8 mouse cellular contexts compared by ENCODE assay signal in the genomic region with DNA sequence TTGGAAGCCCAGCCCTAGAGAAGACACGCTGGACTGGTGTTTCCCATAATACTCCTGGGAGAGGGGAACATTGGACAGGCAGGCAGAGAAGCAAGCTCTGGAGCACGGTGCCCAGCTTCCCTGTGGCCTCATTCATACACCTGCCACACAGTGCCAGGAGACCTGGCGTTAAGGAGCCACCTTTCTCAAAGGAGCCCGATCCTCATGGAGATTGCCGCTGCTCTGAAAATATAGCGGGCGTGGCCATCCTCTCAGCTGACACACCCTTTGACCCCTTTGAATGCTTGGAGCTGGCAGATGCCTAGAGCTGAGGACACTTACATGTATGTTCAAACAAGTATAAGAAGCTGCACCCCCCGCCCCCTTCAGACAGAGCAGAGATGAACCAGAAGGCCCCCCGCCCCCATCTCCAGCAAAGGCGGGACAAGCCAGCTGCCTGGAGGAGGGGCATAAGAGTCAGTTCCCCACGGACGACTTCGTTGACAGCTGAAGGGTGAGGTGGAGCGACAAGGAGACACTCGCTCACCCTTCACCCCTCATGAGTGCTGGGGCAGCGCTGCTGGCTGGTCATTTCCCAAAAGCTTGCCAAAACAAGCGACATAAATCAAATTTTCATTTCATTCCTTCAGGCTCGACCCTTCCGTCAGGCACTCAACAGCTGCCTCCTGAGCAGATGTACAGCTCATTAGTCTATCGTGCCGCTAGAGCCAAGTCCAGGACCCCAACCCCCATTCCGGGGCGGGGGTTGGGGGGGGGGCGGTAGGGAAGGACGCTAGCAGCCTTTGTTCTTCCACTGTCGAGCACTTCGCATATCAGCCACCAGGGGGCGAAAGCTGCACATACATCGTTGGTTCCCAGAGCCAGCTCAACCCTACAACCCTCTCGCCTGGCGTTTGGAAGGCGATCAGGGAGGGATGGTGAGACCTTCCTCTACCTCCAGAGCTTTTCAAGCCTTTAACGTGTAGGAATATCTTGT. TPM values are rescaled to one million over a fixed set of nuclear protein-coding genes. Genes with fewer than 3 reads are reported as not detected.
DNase-seq lines count a peak whose midpoint lies in the region; ATAC-seq and TF ChIP-seq lines count a peak whose summit lies in the region.

No protein-coding gene starts in this region.

- intact Hi-C loops in heart, postnatal 25 days (cut with DNase I) = loop anchor here (5.0 to 10.0 kb wide), 3 partner anchors 65 to 947 kb away; no protein-coding TSS in a partner anchor

- H3K4me3 ChIP-seq in forebrain, embryonic 15.5 days = peak overlapping the region; percentile 52
- H3K4me3 ChIP-seq in liver, postnatal 0 days (ENCODE audit: low read depth, low read length) = peak overlapping the region; percentile 57
- peak overlapping the region; percentile 44 for H3K4me3 ChIP-seq in neural tube, embryonic 14.5 days (ENCODE audit: low read depth, low read length)
- peak overlapping the region; percentile 52 for H3K4me3 ChIP-seq in testis, adult 2 months (ENCODE audit: control insufficient read depth, low read depth, low read length)

- H3K9ac ChIP-seq in forebrain, embryonic 15.5 days (replicated peaks) = peak overlapping the region; percentile 74
- peak overlapping the region; percentile 51 for H3K9ac ChIP-seq in liver, postnatal 0 days (replicated peaks)
- peak overlapping the region; percentile 83 for H3K9ac ChIP-seq in neural tube, embryonic 14.5 days (replicated peaks; ENCODE audit: low read depth, low read length)

- peak overlapping the region; percentile 88 for H3K27ac ChIP-seq in forebrain, embryonic 15.5 days (replicated peaks)
- no peak overlapping the region for H3K27ac ChIP-seq in liver, postnatal 0 days (ENCODE audit: low read depth)
- H3K27ac ChIP-seq in neural tube, embryonic 14.5 days (ENCODE audit: low read depth, low read length) = peak overlapping the region; percentile 78
- no peak overlapping the region for H3K27ac ChIP-seq in testis, adult 2 months (ENCODE audit: control insufficient read depth, insufficient read depth, low read depth, low read length)

- H3K36me3 ChIP-seq in forebrain, embryonic 15.5 days = no peaks in the 10 kb centered on the region
- no peaks in the 10 kb centered on the region for H3K36me3 ChIP-seq in liver, postnatal 0 days (replicated peaks; ENCODE audit: insufficient read depth, low read length)
- H3K36me3 ChIP-seq in neural tube, embryonic 14.5 days (ENCODE audit: control insufficient read depth, insufficient read depth, low read length) = no peaks in the 10 kb centered on the region
- H3K36me3 ChIP-seq in testis, adult 2 months (ENCODE audit: control insufficient read depth, insufficient read depth, low read length) = no peaks in the 10 kb centered on the region

- H3K9me3 ChIP-seq in forebrain, embryonic 15.5 days = no peaks in the 10 kb centered on the region
- H3K9me3 ChIP-seq in liver, postnatal 0 days (ENCODE audit: low read length) = no peaks in the 10 kb centered on the region
- no peaks in the 10 kb centered on the region for H3K9me3 ChIP-seq in neural tube, embryonic 14.5 days (ENCODE audit: control insufficient read depth, low read length)

- peak; percentile 83 for DNase-seq in ES-CJ7 (ENCODE audit: low read depth, low spot score)
- DNase-seq in cerebellum, adult 11-12 months = peak; percentile 85
- peak; percentile 58 for DNase-seq in heart, postnatal 25 days (ENCODE audit: low spot score)
- DNase-seq in layer of hippocampus, adult 11-12 months (ENCODE audit: low spot score) = peak; percentile 91
- peak; percentile 82 for DNase-seq in liver, postnatal 0 days

- peaks cover 14% of the 10 kb centered on the region for H3K4me1 ChIP-seq in forebrain, embryonic 15.5 days
- peaks cover 9% of the 10 kb centered on the region for H3K4me1 ChIP-seq in liver, postnatal 0 days (ENCODE audit: insufficient read depth)
- peaks cover 9% of the 10 kb centered on the region for H3K4me1 ChIP-seq in neural tube, embryonic 14.5 days (ENCODE audit: control insufficient read depth, insufficient read depth, low read length)
- H3K4me1 ChIP-seq in testis, adult 2 months (ENCODE audit: control insufficient read depth, insufficient read depth, low read length) = peaks cover 8% of the 10 kb centered on the region

- 1% methylated on average over 33 of the region's 33 CpGs for WGBS in forebrain, embryonic 15.5 days
- WGBS in liver, postnatal 0 days (ENCODE audit: insufficient replicate concordance) = 3% methylated on average over 33 of the region's 33 CpGs
- under 1% methylated on average over 33 of the region's 33 CpGs for WGBS in neural tube, embryonic 14.5 days

- peak; percentile 94 for TF ChIP-seq CTCF in liver, postnatal 0 days (IDR thresholded peaks at IDR 0.05; ENCODE audit: low read depth)
- TF ChIP-seq CTCF in testis, adult 2 months (IDR thresholded peaks at IDR 0.05; ENCODE audit: control insufficient read depth, insufficient read depth, insufficient replicate concordance, low read depth, low read length) = peak; percentile 96

- peak; percentile 93 for ATAC-seq in forebrain, embryonic 15.5 days (replicated peaks)
- peak; percentile 49 for ATAC-seq in liver, postnatal 0 days
- peak; percentile 85 for ATAC-seq in neural tube, embryonic 14.5 days (ENCODE audit: low read depth)

- TF ChIP-seq EP300 in liver, postnatal 0 days (IDR thresholded peaks at IDR 0.05; ENCODE audit: low read depth) = no peak

- TF ChIP-seq POLR2A in testis, adult 2 months (IDR thresholded peaks at IDR 0.05; ENCODE audit: control insufficient read depth, low read depth, low read length) = no peak

- H3K27me3 ChIP-seq in forebrain, embryonic 15.5 days = no peaks in the 10 kb centered on the region
- no peaks in the 10 kb centered on the region for H3K27me3 ChIP-seq in liver, postnatal 0 days (ENCODE audit: insufficient read depth, low read length)
- H3K27me3 ChIP-seq in neural tube, embryonic 14.5 days (ENCODE audit: control insufficient read depth, insufficient read depth, low read length) = no peaks in the 10 kb centered on the region
- no peaks in the 10 kb centered on the region for H3K27me3 ChIP-seq in testis, adult 2 months (ENCODE audit: control insufficient read depth, insufficient read depth, low read length)

- peak overlapping the region; percentile 93 for H3K4me2 ChIP-seq in forebrain, embryonic 15.5 days (replicated peaks)
- H3K4me2 ChIP-seq in liver, postnatal 0 days (ENCODE audit: low read depth, low read length) = peak overlapping the region; percentile 97
- H3K4me2 ChIP-seq in neural tube, embryonic 14.5 days (ENCODE audit: low read depth, low read length) = peak overlapping the region; percentile 90

RNA-seq across cellular contexts. Expression of gene Alg2, which starts 36.5 kb away (rescaled TPM):
- 192 and 207 TPM in 2 replicates for polyA plus RNA-seq in forebrain, embryonic 15.5 days (2015; fragmentation: Nextera tagmentation; extraction: Ambion mirVana)
- 1 to 10 TPM; 6.2 to 7.5 TPM for total RNA-seq in heart, postnatal 25 days (2021)
- 8.2 and 8.7 TPM in 2 replicates for polyA plus RNA-seq in liver, postnatal 0 days (2015; fragmentation: Nextera tagmentation; extraction: Ambion mirVana)
- polyA plus RNA-seq in neural tube, embryonic 14.5 days (2014; fragmentation: Nextera tagmentation; extraction: Ambion mirVana) = 403 and 428 TPM in 2 replicates
- polyA plus RNA-seq in testis, adult 2 months (2012; rRNA removed) = 5.5 and 5.8 TPM in 2 replicates

RNA-seq across cellular contexts. Expression of gene Sec61b, which starts 36.8 kb away (rescaled TPM):
- polyA plus RNA-seq in forebrain, embryonic 15.5 days (2015; fragmentation: Nextera tagmentation; extraction: Ambion mirVana) = 256 and 269 TPM in 2 replicates
- total RNA-seq in heart, postnatal 25 days (2021) = 10 to 100 TPM; 22.8 to 24.3 TPM
- polyA plus RNA-seq in liver, postnatal 0 days (2015; fragmentation: Nextera tagmentation; extraction: Ambion mirVana) = 181 and 189 TPM in 2 replicates
- 239 and 243 TPM in 2 replicates for polyA plus RNA-seq in neural tube, embryonic 14.5 days (2014; fragmentation: Nextera tagmentation; extraction: Ambion mirVana)
- polyA plus RNA-seq in testis, adult 2 months (2012; rRNA removed) = 43.6 and 57.8 TPM in 2 replicates

Comparison
In these comparisons a context has a peak if more than half of its experiments do, and no peak if none do; other contexts are left out.
1. H3K27ac ChIP-seq: peak in forebrain, embryonic 15.5 days (single experiment) and neural tube, embryonic 14.5 days (single experiment); none in liver, postnatal 0 days (single experiment) and testis, adult 2 months (single experiment).
2. RNA of gene Alg2, which starts 36.5 kb away (polyA plus RNA-seq): 403 to 428 TPM in neural tube, embryonic 14.5 days and 192 to 207 TPM in forebrain, embryonic 15.5 days; 8.2 to 8.7 TPM in liver, postnatal 0 days and 5.5 to 5.8 TPM in testis, adult 2 months; every median in the first group is over 10 times any median in the second.
3. Peak in every context shown above with its lines, with median percentiles within 50 percentile points of each other: DNase-seq, ATAC-seq, H3K4me2 ChIP-seq, H3K4me3 ChIP-seq and H3K9ac ChIP-seq.